Mouse (Mus musculus) yolk sac, embryonic 10.5 days (tissue): ENCODE results near the gene Agps.
"Not testable (repeated sequence)": the region's sequence is repeated elsewhere in the genome, so short reads cannot be mapped to it uniquely, and the experiment has no call there.

Experiments
- DNase-seq: peaks from one replicate; pipeline ENCODE4 v3.0.0-alpha.2; 2017; ENCODE audit warnings: low spot score

Gene Agps

DNA sequence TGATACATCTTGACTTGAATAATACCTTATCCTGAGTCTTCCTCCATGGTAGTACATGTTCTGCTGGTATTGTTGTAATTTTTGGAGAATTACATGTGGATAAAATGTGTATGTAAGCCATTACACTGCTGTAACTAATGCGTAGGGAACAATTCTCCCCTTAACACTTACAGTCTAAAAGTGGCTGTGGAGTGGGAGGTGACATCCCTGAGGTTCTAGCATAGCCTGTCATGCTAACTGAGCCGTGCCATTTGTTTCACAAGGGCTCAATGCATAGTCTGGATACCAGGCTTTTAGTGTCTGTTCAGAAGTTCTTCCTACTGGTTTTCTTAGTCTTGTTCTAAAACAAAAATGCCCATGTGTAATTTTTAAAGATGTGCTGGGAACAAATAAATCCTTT lies 99.0 kb downstream of the Agps start:
- no peak for DNase-seq

DNA sequence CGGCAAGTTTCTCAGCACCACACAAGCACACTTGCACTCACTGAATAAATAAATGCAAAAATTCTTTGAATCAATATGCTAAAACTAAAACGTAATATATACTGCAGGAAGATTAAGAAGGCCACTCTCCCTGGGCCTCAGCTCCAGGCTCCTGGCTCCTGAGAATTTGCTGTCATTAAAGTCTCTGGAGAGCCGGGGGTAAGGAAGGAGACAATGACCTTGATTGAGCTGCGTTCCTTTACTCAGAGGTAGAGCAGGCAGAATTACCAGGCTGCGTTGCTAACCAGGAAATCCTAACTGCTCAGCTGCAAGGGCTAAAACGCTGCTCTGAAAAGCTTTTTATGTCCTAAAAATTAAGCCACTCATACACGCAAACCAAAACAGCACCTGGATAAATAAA lies 101.6 kb downstream of the Agps start:
- no peak for DNase-seq

DNA sequence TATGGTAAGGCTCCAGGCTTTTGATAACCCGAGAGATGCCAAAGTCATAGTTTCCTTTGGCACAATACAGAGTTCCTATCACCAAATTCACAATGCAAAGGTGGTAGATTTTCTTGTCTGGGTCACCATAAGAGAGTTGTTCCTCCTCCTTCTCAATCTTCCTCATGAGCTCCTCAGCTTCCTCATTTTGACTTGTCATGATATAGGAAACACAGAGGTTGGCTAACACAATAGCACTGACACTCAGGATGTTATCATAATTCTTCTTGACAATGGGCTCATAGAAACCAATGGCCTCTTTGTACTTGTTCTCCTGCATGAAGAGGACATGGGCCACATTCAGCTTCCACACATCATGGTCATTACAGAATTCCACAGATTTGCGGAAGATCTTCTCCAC lies 104.7 kb downstream of the Agps start:
- not testable (repeated sequence) for DNase-seq

DNA sequence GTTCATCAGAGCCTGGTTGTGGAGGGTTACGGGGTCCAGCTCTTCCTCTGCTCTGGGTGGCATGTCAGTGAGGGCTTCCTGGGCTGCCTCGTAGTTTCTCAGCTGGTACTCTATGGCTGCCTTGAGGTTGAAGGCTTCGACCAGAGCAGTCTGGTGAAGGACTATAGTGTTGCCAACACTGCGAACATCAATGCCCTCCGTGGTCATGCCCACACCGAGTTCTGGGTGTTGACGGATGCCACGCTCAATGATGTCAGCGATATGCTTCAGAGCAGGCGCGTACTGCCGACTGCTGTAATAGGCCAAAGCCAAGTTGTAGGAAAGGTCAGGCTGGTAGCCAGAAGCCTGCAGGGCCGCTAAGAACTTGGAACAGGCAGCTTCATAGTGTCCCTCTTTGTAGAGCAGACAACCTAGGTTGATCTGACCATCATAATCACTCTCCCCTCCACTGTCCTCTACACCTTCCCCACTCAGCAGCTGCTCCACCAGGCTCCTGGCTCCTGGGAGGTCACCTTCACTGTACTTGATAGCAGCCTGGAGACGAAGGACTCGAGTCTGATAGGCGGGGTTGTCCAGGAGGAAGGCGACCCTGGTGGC lies 105.6 kb downstream of the Agps start:
- DNase-seq: not testable (repeated sequence)

DNA sequence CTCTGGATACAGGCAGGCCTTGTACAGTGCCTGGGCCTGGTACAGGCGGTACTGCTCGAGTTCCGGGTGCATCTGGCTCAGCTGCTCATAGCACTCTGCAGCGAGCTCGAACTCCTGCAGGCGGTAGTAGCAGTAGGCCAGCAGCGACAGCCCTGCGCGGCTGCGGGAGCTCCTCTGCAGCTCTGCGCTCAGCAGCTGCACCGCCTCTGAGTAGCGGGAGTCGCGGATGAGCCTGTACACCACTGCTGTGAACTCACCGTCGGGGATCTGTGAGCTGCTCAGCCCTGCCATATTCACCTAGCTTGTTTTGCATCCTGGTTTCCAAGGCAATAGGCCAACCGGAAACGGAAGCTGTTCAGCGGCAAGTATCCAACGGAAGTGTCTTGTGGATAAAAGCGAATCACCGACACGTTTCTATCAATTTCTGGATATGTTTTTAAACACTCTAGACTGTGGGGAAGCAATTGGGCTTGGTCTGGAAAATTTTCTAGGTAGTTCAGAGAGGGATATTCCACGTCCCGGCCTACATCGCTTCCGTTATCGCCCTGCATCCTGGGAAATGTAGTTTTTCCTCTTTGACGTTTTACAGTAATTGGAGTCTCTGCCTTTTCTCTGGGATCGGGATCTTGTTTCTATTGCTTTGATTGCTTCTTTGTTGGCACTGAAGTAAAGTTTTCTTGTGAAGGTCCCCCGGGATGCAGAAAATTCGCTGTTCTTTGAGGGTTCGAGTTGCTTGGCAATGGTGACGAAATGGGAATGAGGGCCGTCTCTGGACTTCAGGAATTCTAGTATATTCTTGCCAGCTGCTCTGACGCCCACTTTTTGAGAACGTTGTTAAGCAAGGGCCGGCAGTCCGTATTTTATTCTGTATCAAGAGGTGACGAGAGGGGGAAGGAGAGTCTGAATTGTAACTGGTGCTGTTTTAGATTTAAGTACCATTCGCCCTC lies 106.4 kb downstream of the Agps start, which contains the start of gene Ttc30b:
Ttc30b (minus strand) TSS at position 469 of the 947 bp plus-strand sequence.
- peak; percentile 84 for DNase-seq

DNA sequence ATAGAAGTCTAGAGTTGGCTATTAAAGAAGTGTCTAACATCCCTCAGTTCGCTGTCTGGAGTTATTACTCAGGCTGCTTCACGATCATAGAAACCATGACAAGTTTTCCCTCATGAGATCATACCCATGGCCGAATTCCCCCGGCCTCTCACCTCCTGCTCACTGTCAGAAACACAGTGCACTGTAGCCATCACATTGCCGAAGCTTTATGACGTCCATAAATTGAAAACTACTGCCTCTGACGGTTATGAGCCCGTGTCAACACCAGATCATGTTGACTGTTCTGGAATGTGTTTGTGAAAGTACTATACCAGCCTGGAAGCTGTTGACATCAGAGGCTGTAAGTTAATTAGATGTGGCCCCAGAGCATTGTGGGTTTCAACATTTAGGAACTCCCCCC lies 118.7 kb downstream of the Agps start:
- no peak for DNase-seq

DNA sequence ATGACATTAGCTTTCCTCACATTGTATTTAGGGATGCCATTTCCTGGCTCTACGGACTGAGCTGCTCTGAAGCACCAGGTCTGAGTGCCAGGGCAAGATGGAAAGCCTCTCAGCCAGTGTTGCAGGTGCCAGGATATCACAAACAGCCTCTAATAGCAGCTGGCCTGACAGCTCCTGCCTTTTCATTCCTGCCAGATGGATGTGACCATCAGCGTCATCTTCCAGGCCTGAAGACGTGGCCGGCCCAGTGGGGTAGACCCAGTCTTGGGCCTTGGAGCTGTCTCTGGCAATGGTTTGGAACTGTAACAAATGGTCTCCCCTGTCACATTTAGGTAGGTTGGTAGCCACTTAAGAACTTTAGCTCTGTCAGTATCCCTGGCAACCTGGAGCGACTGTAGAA lies 121.3 kb downstream of the Agps start:
- no peak for DNase-seq

DNA sequence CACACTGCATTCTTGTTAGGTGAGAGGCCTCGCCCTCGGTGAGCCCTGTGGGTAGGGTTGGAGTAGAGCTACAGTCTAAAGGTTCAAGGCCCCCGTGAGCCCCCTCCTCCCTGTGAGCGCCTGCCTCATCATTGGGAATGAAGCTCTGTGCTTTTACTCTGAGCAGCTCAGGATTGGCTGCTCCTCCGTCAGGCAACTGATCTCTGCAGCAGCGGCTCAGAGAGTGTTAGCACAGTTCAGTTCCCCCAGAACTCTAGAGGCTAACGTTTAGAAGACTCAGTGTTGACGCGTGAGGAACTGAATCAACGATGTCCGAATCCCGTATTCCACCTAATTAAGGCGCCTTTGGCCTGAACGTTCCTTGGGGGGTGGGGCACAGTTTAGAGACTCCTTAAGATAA lies 123.7 kb downstream of the Agps start:
- no peak for DNase-seq

DNA sequence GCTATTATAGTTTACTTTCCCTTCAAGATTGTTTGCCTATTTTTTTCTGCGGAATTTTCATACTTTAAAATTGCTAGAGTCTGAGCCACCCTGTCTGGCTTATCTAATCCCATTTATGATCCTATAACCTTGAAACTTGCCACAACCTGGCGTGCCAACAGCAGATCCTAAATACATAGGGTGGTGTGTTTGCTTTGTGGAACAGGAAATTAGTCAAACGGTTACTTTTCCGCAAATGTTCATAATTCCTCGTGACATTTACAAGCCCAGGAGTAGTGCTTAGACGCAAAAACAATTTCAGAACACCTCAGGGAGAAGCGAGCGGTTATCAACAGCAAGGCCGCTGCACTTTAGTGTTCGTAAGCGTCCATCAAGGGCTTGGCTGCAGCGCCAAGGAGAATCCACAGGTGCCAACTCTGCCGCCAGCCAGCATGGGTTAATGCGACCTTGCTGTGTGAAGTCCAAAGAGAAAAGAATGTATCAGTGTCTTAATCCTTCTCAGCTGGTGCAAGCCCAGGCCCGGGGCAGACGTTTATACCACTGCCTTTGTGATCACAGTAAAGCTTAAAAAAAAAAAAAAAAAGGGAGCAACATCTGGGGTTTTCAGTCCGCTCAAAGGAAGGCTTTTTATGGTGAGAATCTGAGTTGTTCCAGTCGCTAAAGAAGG lies 127.3 kb downstream of the Agps start:
- DNase-seq: no peak

DNA sequence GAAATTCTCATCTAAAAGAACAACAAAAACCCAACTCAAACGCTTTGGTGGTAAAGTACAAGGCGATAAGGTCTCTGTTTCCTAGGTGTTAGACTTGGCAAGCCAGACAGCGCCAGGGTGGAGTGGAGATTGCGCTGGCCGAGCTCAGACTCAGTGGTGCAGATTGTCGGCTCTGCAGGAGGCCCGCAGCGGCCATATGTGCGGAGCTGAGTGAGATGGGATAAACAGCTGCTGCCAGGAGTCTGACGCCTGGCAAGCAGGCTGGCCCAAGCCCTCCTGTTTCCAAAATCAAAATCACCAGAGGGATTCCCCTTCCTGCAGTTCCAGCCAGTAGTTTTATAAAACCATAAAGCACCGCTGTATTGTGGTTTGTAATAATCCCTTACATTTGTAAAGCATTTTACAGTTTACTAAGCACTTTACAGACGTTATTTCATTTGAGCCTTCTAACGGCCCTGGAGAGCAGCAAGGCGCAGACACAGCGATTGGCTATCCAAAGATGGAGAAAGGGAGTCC lies 127.9 kb downstream of the Agps start:
- peak; percentile 22 for DNase-seq

DNA sequence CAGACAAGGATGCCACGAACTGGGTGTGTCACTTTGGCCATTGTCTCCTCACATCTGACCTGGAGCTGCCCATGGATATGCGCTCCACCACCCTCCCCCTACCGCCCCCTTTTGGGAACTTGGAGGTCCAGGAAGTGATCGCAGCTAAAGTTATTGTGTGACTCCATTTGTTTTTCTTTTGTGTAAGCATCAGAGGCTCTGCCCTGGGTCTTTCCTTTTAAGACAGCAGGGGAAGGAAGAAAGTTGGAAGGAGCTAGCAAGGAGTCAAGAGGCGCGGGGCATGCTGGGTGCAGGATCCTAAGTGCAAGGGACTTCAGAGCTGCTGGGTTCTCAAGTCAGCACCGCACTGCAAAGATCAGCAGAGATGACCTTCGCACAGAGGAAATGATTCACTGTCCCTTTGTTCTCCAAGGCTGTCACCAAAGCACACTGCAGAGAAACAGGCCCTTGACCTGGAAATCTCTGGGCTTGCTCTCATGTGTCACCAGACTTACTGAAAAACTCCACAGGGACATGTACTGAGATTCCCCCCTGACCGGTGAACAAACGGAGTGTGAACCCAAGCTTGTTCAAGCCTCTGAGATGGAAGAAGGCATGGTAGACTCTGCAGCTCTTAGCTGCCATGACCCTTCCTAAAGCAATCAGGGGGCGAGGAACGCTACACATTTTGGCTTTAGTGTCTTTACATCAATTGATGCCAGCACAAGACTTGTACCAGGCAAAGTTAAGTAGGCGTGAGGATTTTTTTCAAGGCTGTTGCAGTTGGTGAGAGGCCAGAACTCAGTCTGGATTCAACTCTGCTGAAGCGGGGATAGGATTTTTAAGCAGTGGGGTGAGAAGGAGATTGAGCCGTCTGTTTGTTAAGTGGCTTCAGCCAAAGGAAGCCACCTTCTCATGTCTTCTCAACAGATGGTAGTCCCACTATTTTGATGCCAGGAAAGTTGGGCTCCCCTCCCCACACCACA lies 128.7 kb downstream of the Agps start:
- peak; percentile 71 for DNase-seq

DNA sequence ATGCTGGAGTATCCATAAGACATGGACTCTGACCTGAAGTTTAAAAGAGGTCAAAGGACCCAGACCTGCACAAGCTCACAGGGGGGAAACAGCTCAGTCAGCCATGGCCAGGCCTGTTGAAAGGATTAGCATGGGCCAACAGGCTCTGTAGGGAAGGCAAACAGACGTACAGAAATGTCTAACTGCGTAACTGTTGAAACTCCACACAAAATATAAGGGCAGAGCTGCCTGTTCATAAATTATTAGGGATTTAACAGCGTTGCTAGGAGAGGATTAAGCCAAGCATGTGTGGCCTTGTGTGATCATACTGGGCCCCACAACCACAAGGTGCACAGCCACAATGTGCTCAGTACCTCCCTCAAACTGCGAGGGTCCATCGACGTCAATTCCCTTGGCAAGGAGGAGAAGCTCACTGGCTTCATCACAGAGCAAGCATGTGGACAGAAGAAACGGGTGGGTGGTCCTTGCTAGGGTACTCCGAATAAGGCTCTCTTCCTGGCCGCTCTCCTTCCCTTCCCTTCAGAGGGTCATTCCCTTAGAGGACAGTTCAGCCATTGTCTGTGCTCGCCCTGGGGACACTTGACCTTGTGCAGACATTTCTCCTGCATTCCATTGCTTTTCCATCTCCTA lies 131.3 kb downstream of the Agps start:
- DNase-seq: peak; percentile 63

DNA sequence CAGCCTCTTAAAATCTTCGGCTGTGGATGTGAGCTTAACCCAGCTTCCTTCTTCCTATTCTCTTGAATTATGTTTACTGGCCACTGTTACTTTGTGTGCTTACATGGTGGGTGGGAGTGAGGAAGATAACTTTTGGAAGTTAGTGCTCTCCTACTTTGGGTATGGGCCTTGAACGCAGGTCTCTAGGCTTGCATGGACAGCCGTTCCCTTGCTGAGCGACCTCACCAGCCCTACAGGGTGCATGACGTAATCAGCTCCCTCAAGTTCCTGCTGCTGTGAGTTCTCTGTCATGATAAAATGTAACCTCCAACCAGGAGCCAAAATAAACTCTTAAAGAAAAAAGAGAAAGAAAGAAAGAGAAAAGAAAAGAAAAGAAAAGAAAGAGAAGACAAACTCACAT lies 132.1 kb downstream of the Agps start:
- no peak for DNase-seq

DNA sequence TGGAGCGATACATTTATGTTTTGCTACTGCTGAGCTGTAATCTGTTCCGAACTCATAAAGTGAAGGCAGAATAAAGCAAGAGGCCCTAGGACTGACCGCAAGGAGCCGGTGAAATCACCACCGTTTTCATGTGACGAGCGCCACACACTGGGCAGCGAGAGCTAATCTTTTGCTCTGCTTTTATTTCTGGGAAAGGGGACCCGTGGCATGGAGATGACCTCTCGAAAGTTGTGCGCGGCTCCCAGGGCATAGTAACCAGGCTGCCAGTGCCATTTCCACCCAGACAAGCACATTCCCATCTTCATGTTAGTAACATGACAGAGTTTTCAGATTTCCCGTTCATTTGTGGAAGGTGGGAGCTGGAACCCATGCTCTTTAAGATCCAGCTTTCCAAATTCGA lies 132.5 kb downstream of the Agps start:
- DNase-seq: peak; percentile 50

DNA sequence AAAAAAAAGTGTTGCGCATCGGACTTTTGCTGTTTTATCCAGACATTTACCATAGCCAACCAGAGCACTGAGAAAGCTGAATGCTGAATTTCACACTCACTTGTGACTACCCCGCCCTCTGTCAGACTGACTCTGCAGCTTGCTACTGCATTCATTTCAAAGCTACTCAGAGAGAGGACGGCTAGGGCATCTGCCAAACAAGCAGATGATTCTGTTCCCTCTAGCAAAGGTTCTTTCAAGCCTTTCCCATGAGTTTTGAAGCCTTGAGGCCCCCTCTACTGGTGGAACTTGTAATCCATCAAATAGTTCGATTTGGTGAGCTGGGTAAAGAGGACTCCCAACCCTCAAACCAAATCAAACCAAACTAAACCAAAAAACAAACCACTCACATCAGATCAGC lies 133.0 kb downstream of the Agps start:
- no peak for DNase-seq

DNA sequence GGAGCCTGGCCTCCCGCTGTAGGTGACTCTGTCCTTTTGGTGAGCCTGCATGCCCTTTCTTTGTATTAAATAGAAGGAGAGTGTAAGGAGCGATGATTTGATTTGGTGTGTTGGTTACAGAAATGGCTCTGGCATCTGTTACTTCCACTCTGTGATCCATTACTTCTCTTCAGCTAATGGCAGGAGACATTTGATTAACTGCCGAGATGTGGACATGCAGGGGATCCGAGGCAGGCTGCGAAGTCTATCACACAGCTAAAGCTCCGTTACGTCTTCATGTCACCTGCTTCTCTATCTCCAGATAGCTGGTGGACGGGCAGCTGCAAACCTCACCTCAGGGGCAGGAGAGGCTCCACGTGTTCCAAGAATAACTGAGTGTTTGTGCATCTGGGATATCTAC lies 142.2 kb downstream of the Agps start:
- no peak for DNase-seq

DNA sequence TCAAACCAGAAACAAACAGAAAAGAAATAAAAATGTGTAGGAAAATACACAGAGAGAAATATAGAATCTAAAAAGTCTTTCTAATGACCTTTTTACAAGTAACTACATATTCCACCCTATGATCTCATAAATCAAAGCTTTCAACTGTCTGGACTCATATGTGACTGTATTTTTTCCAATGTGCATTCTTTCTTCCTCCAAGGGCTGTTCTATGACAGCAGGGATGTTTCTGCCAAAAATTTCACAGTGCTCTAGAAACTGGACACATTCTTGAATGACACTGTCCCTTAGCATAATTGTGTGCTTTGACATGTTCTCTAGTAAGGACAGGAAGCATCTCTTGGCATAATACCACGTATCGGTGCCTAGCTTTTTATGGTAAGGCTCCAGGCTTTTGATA lies 144.1 kb downstream of the Agps start:
- not testable (repeated sequence) for DNase-seq

DNA sequence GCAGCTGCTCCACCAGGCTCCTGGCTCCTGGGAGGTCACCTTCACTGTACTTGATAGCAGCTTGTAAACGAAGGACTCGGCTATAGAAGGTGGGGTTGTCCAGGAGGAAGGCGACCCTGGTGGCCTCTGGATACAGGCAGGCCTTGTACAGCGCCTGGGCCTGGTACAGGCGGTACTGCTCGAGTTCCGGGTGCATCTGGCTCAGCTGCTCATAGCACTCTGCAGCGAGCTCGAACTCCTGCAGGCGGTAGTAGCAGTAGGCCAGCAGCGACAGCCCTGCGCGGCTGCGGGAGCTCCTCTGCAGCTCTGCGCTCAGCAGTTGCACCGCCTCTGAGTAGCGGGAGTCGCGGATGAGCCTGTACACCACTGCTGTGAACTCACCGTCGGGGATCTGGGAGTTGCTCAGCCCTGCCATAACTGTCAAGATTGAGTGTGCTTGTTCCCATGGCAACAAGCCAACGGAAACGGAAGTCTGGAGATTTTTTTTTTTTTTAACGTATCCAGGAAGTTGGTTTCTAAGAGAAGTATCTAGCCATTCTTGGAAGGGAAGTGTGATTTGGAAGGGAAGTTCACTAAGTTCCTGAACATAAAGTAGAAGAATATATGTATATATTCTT lies 145.9 kb downstream of the Agps start, which contains the start of gene Ttc30a2:
Ttc30a2 (minus strand) TSS at position 419 of the 617 bp plus-strand sequence.
- not testable (repeated sequence) for DNase-seq
